Mouse (Mus musculus): ENCODE measurements around the gene Lhx6.
"Not testable (repeated sequence)": the region's sequence is repeated elsewhere in the genome, so short reads cannot be mapped to it uniquely, and the experiment has no call there.

The Lhx6 gene

DNA sequence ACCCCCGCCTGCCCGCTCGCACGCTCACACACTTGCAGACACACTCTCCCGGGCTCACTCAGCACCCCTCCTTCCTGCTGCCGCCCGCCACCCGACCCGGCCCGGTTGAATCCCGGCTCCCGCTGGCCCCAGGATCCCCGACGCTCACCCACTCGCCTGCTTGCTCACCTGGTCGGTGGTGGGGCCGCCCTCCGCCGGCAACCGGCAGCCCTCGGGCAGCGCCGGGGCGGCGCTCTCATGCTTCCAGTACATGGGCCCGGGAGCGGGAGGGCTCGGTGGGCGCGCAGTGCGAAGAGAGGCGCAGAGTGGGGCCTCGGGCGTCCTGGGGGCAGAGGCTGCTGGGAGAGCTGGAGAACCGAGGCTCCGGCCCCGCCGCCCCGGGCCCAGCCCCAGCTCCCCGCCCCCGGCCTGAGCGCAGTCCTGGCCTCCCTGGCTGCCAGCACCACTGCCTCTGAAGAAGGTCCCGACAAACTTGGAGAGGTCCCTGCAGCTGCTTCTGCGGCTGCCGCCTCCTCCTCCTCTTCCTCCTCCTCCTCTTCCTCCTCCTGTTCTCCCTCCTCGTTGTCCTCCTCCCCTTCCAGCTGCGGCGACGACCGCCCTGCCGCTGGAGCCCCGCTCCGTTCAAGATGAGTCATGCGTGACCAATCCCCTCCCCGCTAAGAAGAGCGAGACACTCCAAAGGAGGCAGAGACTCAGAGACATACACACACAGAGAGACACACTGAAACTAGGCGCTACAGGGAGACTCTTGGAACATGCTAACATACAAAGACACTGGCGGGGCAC is at the start of gene Lhx6:
Gene Lhx6 (minus strand): TSS at position 453 of the 786 bp plus-strand sequence.
- no peak for DNase-seq (ENCODE audit: low read depth, low spot score)

DNA sequence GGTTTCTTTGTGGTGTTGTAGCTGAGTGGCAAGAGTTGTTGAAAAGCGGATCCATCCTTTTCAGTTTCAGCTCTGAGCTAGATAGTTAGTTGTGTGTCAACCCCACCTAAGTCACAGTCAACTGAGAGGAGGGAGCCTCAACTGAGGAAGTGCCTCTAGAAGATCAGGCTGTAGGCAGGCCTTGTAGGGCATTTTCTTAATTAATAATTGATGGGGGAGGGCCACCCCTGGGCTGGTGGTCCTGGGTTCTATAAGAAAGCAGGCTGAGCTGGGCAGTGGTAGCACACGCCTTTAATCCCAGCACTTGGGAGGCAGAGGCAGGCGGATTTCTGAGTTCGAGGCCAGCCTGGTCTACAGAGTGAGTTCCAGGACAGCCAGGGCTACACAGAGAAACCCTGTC is 47.2 kb upstream of the Lhx6 start:
- DNase-seq (ENCODE audit: low read depth, low spot score): not testable (repeated sequence)

DNA sequence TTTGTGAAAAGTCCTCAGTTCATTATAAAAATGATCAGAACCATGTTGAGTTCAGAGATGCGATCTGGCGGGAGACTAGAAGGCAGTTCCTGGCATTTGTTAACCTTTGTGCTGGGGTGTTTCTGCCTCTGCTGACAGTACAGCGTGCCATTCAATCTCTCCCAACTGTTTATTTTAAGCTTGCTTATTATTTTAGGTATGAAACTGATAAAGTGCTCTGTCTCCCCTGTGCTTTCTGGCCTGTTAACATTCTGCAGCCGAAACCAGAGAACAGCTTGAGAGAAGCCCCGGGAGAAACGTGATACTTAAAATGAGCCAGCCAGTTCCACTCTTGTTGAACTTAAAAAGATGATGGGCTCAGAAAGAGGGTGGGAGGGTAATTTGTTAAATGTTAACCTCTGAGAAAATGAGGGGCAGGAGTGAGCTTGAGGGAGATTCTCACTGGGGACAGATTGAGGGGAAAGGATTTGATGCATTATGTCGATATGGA is 43.7 kb upstream of the Lhx6 start:
- DNase-seq (ENCODE audit: low read depth, low spot score): no peak

GRCm38 (mm10) chr2:36139096-36139495 is 33.9 kb upstream of the Lhx6 start:
- DNase-seq (ENCODE audit: low read depth, low spot score): no peak

- peak; percentile 63 for DNase-seq (ENCODE audit: low read depth, low spot score)
Observed at GRCm38 (mm10) chr2:36136300-36136941, 31.2 kb upstream of the Lhx6 start, which contains the start of the genes Mrrf and Rbm18. Gene Mrrf (plus strand): TSS chr2:36136389. Gene Rbm18 (minus strand): TSS chr2:36136773.

DNA sequence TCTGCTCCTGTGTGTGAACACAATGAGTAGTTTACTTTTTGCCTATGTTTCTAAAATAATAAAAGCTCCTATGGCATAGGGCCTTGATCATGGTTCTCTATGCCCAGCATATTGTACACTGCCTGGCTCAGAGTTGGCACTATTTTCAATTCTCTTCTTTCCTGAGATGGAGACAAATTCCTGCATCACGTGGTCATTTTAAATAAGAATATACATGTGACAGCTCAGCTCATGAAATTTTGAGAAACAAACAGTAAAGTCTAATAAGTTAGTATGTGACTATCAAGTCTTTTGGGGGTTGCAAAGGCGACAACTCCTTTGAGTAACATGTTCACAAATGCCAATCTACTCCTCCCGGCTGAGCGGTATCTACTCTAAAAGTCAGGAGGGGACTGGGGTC is 30.7 kb upstream of the Lhx6 start:
- no peak for DNase-seq (ENCODE audit: low read depth, low spot score)

GRCm38 (mm10) chr2:36129051-36129450 is 23.8 kb upstream of the Lhx6 start:
- DNase-seq (ENCODE audit: low read depth, low spot score): no peak

DNA sequence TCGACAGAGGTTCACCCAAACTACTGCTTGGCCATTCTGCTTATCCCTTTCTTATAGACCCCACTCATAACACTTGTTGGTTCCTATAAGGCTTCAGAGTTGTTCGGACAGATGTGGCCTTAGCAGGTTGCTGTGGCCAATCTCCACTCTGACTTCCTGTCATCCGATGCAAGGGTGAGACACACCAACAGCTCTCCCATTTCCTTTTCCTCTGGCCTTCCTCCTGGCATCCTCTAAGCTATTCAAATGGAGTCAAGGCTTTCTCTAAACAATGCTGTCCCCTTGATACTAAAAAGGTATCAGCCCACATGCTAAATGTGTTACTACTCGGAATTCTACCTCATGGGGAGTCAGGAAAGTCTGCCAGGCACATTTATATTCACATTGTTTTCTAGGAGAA is 22.8 kb upstream of the Lhx6 start:
- DNase-seq (ENCODE audit: low read depth, low spot score): no peak

GRCm38 (mm10) chr2:36126795-36127429 is 21.7 kb upstream of the Lhx6 start:
- DNase-seq (ENCODE audit: low read depth, low spot score): no peak

- no peak for DNase-seq (ENCODE audit: low read depth, low spot score)
Observed at GRCm38 (mm10) chr2:36112632-36113031, 7.4 kb upstream of the Lhx6 start.

DNA sequence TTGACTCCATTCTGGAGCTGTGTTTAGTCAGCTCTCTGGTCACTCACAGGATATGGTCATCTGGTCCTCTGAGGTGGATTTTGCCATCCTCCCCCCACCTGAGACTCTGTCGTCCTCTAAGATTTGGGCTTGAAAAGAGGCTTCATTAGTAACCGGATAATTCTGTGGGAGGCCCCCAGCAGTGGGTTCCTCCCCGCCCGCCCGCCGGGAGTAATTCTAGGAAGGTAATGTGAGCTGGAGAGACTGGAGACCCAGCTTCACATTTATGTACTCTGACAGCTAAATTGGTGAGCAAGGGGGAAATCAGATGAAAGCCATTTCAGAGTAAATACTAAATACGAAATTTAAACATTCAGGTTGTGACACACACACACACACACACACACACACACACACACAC is 3.4 kb upstream of the Lhx6 start:
- no peak for DNase-seq (ENCODE audit: low read depth, low spot score)

GRCm38 (mm10) chr2:36104436-36104955 is 712 bp downstream of the Lhx6 start:
- no peak for DNase-seq (ENCODE audit: low read depth, low spot score)

DNA sequence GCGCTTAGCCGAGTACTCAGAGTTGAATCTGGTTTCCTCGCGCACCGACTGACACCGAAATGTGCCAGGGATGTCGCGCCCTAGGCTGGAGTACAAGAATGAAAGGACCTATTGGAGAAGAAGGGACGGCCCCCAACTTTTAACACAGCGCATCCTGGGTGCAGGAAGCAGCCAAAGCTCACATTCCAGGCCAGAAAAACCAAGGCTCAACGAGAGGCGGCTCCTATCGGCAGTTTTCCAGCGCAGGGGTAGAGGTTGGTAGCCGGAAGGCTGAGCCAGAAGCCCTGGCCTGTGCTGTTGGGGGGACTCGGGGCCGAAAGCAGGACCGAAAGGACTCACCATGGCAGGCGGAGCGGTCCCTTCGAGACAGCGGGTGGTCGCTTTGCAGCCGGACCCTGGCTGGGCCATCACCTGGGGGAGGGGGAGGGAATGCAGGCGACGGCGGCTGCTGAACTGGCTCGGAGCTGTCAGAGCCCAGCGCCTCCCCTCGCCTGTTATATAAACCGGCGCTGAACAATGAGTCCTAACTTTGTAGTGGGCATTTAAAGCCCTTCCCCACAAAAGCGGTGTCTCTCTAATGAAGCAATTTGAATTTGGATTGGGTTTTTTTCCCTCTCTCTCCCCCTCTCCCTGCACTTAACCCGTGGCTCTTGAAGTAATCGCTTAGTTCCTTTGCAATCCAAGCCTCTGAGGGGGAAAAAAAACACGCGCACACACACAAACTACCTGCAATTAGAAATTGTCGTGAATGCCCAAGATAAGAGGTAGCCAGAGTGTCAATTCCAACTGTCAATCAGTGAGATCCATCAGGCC is 1.4 kb downstream of the Lhx6 start:
- no peak for DNase-seq (ENCODE audit: low read depth, low spot score)

- no peak for DNase-seq (ENCODE audit: low read depth, low spot score)
Observed at GRCm38 (mm10) chr2:36103069-36103554, 2.1 kb downstream of the Lhx6 start.

- DNase-seq (ENCODE audit: low read depth, low spot score): no peak
Observed at GRCm38 (mm10) chr2:36102559-36102946, 2.7 kb downstream of the Lhx6 start.

DNA sequence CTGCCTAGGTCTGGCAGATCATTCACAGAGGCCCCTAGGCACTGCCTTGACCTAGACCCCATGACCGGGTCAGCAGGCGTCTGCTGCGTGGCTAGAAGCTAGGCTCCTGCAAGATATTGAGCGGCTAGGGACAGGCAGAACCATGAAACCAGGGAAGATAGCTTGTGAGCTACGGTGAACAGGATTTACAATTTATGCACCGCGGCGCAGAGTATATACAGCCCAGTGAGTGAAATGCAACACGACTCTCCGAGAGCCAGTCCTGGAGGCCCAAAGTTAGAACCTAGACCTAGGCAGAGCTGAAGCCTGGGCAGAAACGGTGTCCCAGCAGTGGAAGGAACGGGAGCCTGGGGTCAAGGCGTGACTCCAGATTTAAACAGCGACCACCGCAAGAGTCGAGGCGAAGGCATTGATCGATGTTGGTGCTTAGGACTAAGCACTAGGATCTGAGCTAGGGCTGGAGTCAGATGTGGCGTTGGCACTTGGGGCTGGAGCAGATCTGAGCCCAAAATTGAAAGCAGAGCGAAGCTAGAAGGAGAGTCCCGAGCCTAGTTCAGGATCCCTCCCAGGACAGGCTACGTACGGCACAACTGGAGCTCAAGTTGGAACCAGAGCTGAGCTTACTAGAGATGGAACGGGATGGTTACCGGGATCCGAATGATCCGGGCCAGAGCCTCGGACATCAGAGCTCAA is 3.2 kb downstream of the Lhx6 start:
- DNase-seq (ENCODE audit: low read depth, low spot score): no peak

DNA sequence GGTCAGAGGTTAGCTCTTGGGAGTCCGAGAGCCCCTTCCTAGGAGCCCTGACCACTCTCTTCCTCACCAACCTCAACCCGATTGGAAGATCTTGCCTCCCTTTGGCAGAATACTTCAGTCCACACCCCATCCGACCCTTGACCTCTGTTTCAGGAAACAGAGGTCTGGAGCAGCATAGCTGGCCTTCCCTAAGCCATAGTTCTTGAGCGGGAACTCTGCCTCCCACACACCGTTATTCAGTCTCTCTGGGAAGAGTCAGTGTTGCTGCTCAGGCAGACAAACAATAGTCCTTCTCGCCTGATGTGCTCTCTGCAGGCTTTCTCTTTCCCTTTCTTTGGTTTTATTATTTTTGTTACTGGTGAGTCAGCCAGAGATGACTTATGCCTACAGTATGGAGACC is 5.5 kb downstream of the Lhx6 start:
- no peak for DNase-seq (ENCODE audit: low read depth, low spot score)

DNA sequence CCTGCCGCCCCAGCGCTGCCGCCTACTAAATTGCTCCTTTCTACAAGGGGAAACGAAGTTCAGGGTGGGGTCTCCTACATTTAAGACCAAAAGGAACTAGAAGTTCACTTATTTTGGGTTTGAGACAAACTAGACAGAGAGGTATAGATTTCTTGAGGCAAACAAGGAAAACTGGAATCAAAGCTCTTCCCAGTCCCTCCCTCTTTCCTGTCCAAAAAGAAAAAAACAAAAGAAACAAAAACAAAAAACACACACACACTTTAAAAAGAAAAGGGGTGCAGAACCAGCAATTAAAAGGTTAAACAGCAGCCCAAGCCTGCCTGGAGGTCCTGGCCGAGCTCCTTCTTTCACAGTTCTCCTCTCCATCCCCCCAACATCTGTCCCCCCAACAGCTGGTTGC is 7.2 kb downstream of the Lhx6 start:
- DNase-seq (ENCODE audit: low read depth, low spot score): no peak

GRCm38 (mm10) chr2:36097129-36097815 is 7.9 kb downstream of the Lhx6 start:
- DNase-seq (ENCODE audit: low read depth, low spot score): no peak

DNA sequence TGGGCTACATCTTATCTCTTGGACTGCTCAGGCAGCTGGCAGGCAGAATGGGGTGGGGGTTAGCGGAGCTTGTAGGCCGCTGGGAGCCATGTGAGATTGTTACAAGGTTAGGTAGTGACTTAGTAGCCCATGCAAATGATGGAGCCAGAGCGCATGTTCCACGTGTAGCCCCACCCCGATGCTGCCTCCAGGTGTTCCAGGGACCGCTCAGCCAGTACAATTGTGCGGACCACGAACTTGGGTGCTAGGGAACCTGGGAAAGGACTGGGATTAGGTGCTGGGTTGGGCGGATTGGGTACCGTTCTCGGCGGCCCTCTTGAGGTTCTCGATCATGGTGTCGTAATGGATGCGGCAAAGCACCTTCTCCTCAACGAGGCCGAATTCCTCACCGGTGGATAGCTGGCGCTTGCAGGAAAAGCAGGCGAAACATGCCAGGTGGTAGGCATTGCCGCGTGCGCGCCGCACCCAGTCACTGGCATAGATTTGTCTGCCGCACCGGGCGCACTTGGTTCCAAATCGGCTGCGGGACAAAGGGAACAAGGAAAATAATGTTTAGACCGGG is 11.2 kb downstream of the Lhx6 start:
- DNase-seq (ENCODE audit: low read depth, low spot score): no peak
